19 mouse cellular contexts compared by ENCODE assay signal in the genomic region with DNA sequence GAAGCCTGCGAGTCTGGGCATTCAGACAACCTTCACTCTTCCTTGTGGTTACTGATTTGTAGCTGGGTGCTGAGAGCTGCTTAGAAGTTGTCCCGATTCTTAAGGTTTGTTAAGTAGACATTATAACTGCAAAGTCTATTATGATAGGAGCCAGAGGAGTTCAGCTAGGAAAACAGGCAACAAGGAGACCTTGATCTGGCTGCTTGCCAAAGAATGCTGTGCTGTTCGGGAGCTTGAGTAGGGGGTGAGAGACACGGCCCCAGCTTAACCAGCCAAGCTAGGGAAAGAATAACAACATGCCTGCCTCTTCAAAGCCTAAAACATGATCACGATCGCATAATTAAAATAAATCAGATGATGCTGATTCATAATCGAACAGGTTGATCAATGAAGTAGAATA. TPM values are rescaled to one million over a fixed set of nuclear protein-coding genes. Genes with fewer than 3 reads are reported as not detected.
DNase-seq lines count a peak whose midpoint lies in the region; ATAC-seq lines count a peak whose summit lies in the region.
"Had no signal": no experiment of that assay in that cellular context is flagged by ENCODE, and none has a peak within 500 bp of the region (broad histone marks: within the 10 kb centered on the region; RNA-seq: fewer than 3 reads in every experiment).

No protein-coding gene starts in this region.

- no peak for DNase-seq in heart, postnatal 14 days
- DNase-seq in midbrain, embryonic 14.5 days, result peak; percentile 66
- no peak for DNase-seq in midbrain, embryonic 10.5 days (ENCODE audit: low spot score)
- DNase-seq: adrenal gland, postnatal 10 days; cerebellum, adult 8-10 months; heart, adult 2 months; kidney, postnatal 25 days; liver, postnatal 0 days; thymus, postnatal 36 days had no signal

- ATAC-seq in forebrain, embryonic 13.5 days, result peak; percentile 48; the same call in 1 of the 2 replicates
- no peak for ATAC-seq in forebrain, embryonic 15.5 days (replicated peaks)
- no peak for ATAC-seq in heart, embryonic 16.5 days (replicated peaks; ENCODE audit: extremely low read depth, insufficient read depth, low FRiP score)
- no peak for ATAC-seq in midbrain, embryonic 14.5 days (ENCODE audit: low FRiP score, low TSS enrichment)
- no peak for ATAC-seq in inflammation-experienced regulatory T-cells, adult 6 months
- ATAC-seq: intestine, postnatal 0 days; liver, postnatal 0 days had no signal

- no peak overlapping the region for H3K4me2 ChIP-seq in forebrain, embryonic 13.5 days
- no peak overlapping the region for H3K4me2 ChIP-seq in forebrain, embryonic 15.5 days (replicated peaks)
- H3K4me2 ChIP-seq in heart, embryonic 16.5 days (ENCODE audit: low read depth, low read length), result peak overlapping the region; percentile 22; the same call in 1 of the 2 replicates
- H3K4me2 ChIP-seq in midbrain, embryonic 14.5 days (ENCODE audit: low read length), result no peak overlapping the region
- H3K4me2 ChIP-seq: forebrain, embryonic 12.5 days; hindbrain, embryonic 13.5 days; limb, embryonic 15.5 days; midbrain, embryonic 11.5 days had no signal

- no peaks in the 10 kb centered on the region for H3K36me3 ChIP-seq in forebrain, embryonic 13.5 days (ENCODE audit: poor library complexity, severe bottlenecking)
- H3K36me3 ChIP-seq in forebrain, embryonic 15.5 days, result no peaks in the 10 kb centered on the region
- H3K36me3 ChIP-seq in heart, embryonic 16.5 days (ENCODE audit: control insufficient read depth, insufficient read depth), result no peaks in the 10 kb centered on the region
- no peaks in the 10 kb centered on the region for H3K36me3 ChIP-seq in midbrain, embryonic 14.5 days (ENCODE audit: control insufficient read depth, insufficient read depth, low read length)
- H3K36me3 ChIP-seq in midbrain, embryonic 10.5 days, result no peaks in the 10 kb centered on the region
- H3K36me3 ChIP-seq: forebrain, embryonic 12.5 days; hindbrain, embryonic 13.5 days; limb, embryonic 15.5 days had no signal

- no peaks in the 10 kb centered on the region; the same call in 1 of the 2 replicates for H3K27me3 ChIP-seq in forebrain, embryonic 13.5 days
- no peaks in the 10 kb centered on the region for H3K27me3 ChIP-seq in forebrain, embryonic 15.5 days
- H3K27me3 ChIP-seq in heart, embryonic 16.5 days (ENCODE audit: control insufficient read depth, insufficient read depth, low read length), result no peaks in the 10 kb centered on the region
- no peaks in the 10 kb centered on the region for H3K27me3 ChIP-seq in midbrain, embryonic 14.5 days (ENCODE audit: control insufficient read depth, insufficient read depth, low read length)
- peaks cover 16% of the 10 kb centered on the region; the same call in 1 of the 2 replicates for H3K27me3 ChIP-seq in midbrain, embryonic 10.5 days (ENCODE audit: low read depth, poor library complexity, severe bottlenecking)
- H3K27me3 ChIP-seq: forebrain, embryonic 12.5 days; limb, embryonic 15.5 days had no signal

- no peak overlapping the region for H3K9ac ChIP-seq in forebrain, embryonic 13.5 days
- no peak overlapping the region for H3K9ac ChIP-seq in forebrain, embryonic 15.5 days (replicated peaks)
- no peak overlapping the region for H3K9ac ChIP-seq in heart, embryonic 16.5 days (ENCODE audit: low read length)
- no peak overlapping the region for H3K9ac ChIP-seq in midbrain, embryonic 14.5 days (replicated peaks; ENCODE audit: low read length)
- H3K9ac ChIP-seq: forebrain, embryonic 12.5 days; hindbrain, embryonic 13.5 days; limb, embryonic 15.5 days; liver, postnatal 0 days had no signal

- 43% methylated on average over 7 of the region's 7 CpGs for WGBS in forebrain, embryonic 13.5 days
- WGBS in forebrain, embryonic 15.5 days, result 32% methylated on average over 7 of the region's 7 CpGs
- WGBS in heart, embryonic 16.5 days, result 37% methylated on average over 7 of the region's 7 CpGs
- 62% methylated on average over 7 of the region's 7 CpGs for WGBS in midbrain, embryonic 14.5 days
- WGBS in midbrain, embryonic 10.5 days, result 85% methylated on average over 7 of the region's 7 CpGs

- no peak overlapping the region for H3K4me3 ChIP-seq in forebrain, embryonic 13.5 days
- no peak overlapping the region for H3K4me3 ChIP-seq in forebrain, embryonic 15.5 days
- H3K4me3 ChIP-seq in heart, embryonic 16.5 days (ENCODE audit: low read length), result no peak overlapping the region
- H3K4me3 ChIP-seq in midbrain, embryonic 14.5 days (replicated peaks; ENCODE audit: low read depth, low read length), result no peak overlapping the region
- H3K4me3 ChIP-seq in midbrain, embryonic 10.5 days, result no peak overlapping the region
- H3K4me3 ChIP-seq: forebrain, embryonic 12.5 days; heart, adult 2 months; hindbrain, embryonic 13.5 days; limb, embryonic 15.5 days; myocyte had no signal

- intact Hi-C loops in heart, postnatal 14 days (cut with DNase I), result no loop called here

- no peaks in the 10 kb centered on the region for H3K9me3 ChIP-seq in forebrain, embryonic 13.5 days (replicated peaks)
- no peaks in the 10 kb centered on the region for H3K9me3 ChIP-seq in forebrain, embryonic 15.5 days
- H3K9me3 ChIP-seq in heart, embryonic 16.5 days (replicated peaks; ENCODE audit: control insufficient read depth, low read length), result no peaks in the 10 kb centered on the region
- no peaks in the 10 kb centered on the region for H3K9me3 ChIP-seq in midbrain, embryonic 14.5 days (ENCODE audit: control insufficient read depth, low read length)
- no peaks in the 10 kb centered on the region for H3K9me3 ChIP-seq in midbrain, embryonic 10.5 days (replicated peaks)
- H3K9me3 ChIP-seq: forebrain, embryonic 12.5 days; hindbrain, embryonic 13.5 days; limb, embryonic 15.5 days had no signal

- H3K4me1 ChIP-seq in forebrain, embryonic 13.5 days, result peaks cover 17% of the 10 kb centered on the region
- peaks cover 16% of the 10 kb centered on the region for H3K4me1 ChIP-seq in forebrain, embryonic 15.5 days
- H3K4me1 ChIP-seq in heart, embryonic 16.5 days (ENCODE audit: control insufficient read depth, insufficient read depth, low read length), result peaks cover 9% of the 10 kb centered on the region
- H3K4me1 ChIP-seq in midbrain, embryonic 14.5 days (ENCODE audit: control insufficient read depth, insufficient read depth, low read length), result 0 out of 2 replicates have a peak, but pooled peaks cover 3% of the 10 kb centered on the region
- peaks cover 17% of the 10 kb centered on the region for H3K4me1 ChIP-seq in midbrain, embryonic 10.5 days

- no peak overlapping the region for H3K27ac ChIP-seq in forebrain, embryonic 13.5 days
- H3K27ac ChIP-seq in forebrain, embryonic 15.5 days (replicated peaks), result no peak overlapping the region
- H3K27ac ChIP-seq in heart, embryonic 16.5 days (ENCODE audit: low read length), result no peak overlapping the region
- no peak overlapping the region for H3K27ac ChIP-seq in midbrain, embryonic 14.5 days (replicated peaks; ENCODE audit: low read depth, low read length)
- H3K27ac ChIP-seq in midbrain, embryonic 10.5 days (replicated peaks), result no peak overlapping the region
- H3K27ac ChIP-seq: forebrain, embryonic 12.5 days; heart, adult 2 months; hindbrain, embryonic 13.5 days; limb, embryonic 15.5 days had no signal

RNA-seq across cellular contexts. Expression of a gene that starts 59.1 kb away (rescaled TPM):
- 19.0 and 27.1 TPM in 2 replicates for polyA plus RNA-seq in forebrain, embryonic 13.5 days (2015; fragmentation: Nextera tagmentation; extraction: Ambion mirVana)
- 42.0 and 43.9 TPM in 2 replicates for polyA plus RNA-seq in forebrain, embryonic 15.5 days (2015; fragmentation: Nextera tagmentation; extraction: Ambion mirVana)
- polyA plus RNA-seq in heart, embryonic 16.5 days (2015; fragmentation: Nextera tagmentation; extraction: Ambion mirVana), result 0.22 and 0.32 TPM in 2 replicates
- under 1 TPM; 0.29 to 0.41 TPM for total RNA-seq in heart, postnatal 14 days (2021)
- 27.1 and 27.6 TPM in 2 replicates for polyA plus RNA-seq in midbrain, embryonic 14.5 days (2014; fragmentation: Nextera tagmentation; extraction: Ambion mirVana)
- 1.3 and 3.8 TPM in 2 replicates for polyA plus RNA-seq in midbrain, embryonic 10.5 days (2016; fragmentation: Nextera tagmentation; extraction: Ambion mirVana)
- not detected for polyA plus RNA-seq in inflammation-experienced regulatory T-cells, adult 6 months (2017; shearing (Covaris generic))
- polyA plus RNA-seq: liver, postnatal 0 days; myocyte had no signal
